In genomic region chr8:127890729-127891128, GRCm38 (mm10) we compare ENCODE assay signal across 19 mouse cellular contexts.
DNase-seq lines count a peak whose midpoint lies in the region; ATAC-seq and TF ChIP-seq lines count a peak whose summit lies in the region.
"Had no signal": no experiment of that assay in that cellular context is flagged by ENCODE, and none has a peak within 500 bp of the region (broad histone marks: within the 10 kb centered on the region; RNA-seq: fewer than 3 reads in every experiment).

No protein-coding gene starts in this region.

- DNase-seq in adrenal gland, postnatal 14 days: peak; percentile 7
- no peak for DNase-seq in adrenal gland, postnatal 10 days
- DNase-seq in NIH3T3 (ENCODE audit: low read depth): peak; percentile 14
- peak; percentile 63 for DNase-seq in embryo, embryonic 11 days
- DNase-seq in embryonic facial prominence, embryonic 14.5 days (ENCODE audit: low spot score): peak; percentile 48
- no peak for DNase-seq in left cerebral cortex, postnatal 4 days
- no peak for DNase-seq in cerebellum, adult 2 months
- no peak for DNase-seq in cerebellum, postnatal 14 days
- DNase-seq: cerebellum, adult 9-10 months; forebrain, postnatal 0 days; heart, postnatal 4 days; kidney, adult 2 months; kidney, postnatal 10 days; right cerebral cortex, postnatal 14 days; spleen, adult 18-20 months; thymus, postnatal 25 days had no signal

- peaks cover 5% of the 10 kb centered on the region; the same call in 1 of the 2 replicates for H3K4me1 ChIP-seq in embryonic facial prominence, embryonic 14.5 days (ENCODE audit: control insufficient read depth, insufficient read depth, low read length)
- H3K4me1 ChIP-seq in cerebellum, adult 2 months (ENCODE audit: control insufficient read depth, insufficient read depth, low read length): no peaks in the 10 kb centered on the region

- TF ChIP-seq CTCF in cerebellum, adult 2 months (IDR thresholded peaks at IDR 0.05; ENCODE audit: borderline replicate concordance, insufficient read depth, low read depth, low read length): no peak

- H3K4me2 ChIP-seq in embryonic facial prominence, embryonic 14.5 days (ENCODE audit: low read depth, low read length): no peak overlapping the region

- TF ChIP-seq POLR2A in cerebellum, adult 2 months (IDR thresholded peaks at IDR 0.05; ENCODE audit: borderline replicate concordance, insufficient read depth, low read length): no peak

- intact Hi-C loops in left cerebral cortex, postnatal 4 days (cut with DNase I): no loop called here

- 0 out of 2 replicates have a peak, but pooled peaks have one; percentile 30 for ATAC-seq in embryonic facial prominence, embryonic 14.5 days (ENCODE audit: low read depth)
- ATAC-seq: forebrain, postnatal 0 days; midbrain, embryonic 16.5 days had no signal

- H3K9me3 ChIP-seq in embryonic facial prominence, embryonic 14.5 days (ENCODE audit: control insufficient read depth, low read length): no peaks in the 10 kb centered on the region
- H3K9me3 ChIP-seq: heart, embryonic 10.5 days had no signal

- H3K27me3 ChIP-seq in embryonic facial prominence, embryonic 14.5 days (replicated peaks; ENCODE audit: control insufficient read depth, insufficient read depth, low read length): no peaks in the 10 kb centered on the region
- H3K27me3 ChIP-seq in cerebellum, adult 2 months (ENCODE audit: control insufficient read depth, insufficient read depth, low read length): no peaks in the 10 kb centered on the region

- H3K36me3 ChIP-seq in embryonic facial prominence, embryonic 14.5 days (ENCODE audit: control insufficient read depth, insufficient read depth, low read length): no peaks in the 10 kb centered on the region
- H3K36me3 ChIP-seq: heart, embryonic 10.5 days had no signal

- no peak overlapping the region for H3K27ac ChIP-seq in embryonic facial prominence, embryonic 14.5 days (replicated peaks; ENCODE audit: low read depth, low read length)
- no peak overlapping the region for H3K27ac ChIP-seq in cerebellum, adult 2 months (ENCODE audit: insufficient read depth, low read length)
- H3K27ac ChIP-seq: heart, embryonic 10.5 days; left cerebral cortex, adult 2 months had no signal

- no peak overlapping the region for H3K9ac ChIP-seq in embryonic facial prominence, embryonic 14.5 days (ENCODE audit: low read depth, low read length)
- H3K9ac ChIP-seq: forebrain, postnatal 0 days had no signal

- no peak overlapping the region for H3K4me3 ChIP-seq in embryonic facial prominence, embryonic 14.5 days (ENCODE audit: low read depth, low read length)
- no peak overlapping the region for H3K4me3 ChIP-seq in cerebellum, adult 2 months (replicated peaks; ENCODE audit: insufficient read depth, low read depth, low read length)
- H3K4me3 ChIP-seq: heart, embryonic 10.5 days; left cerebral cortex, adult 2 months had no signal

- WGBS in embryonic facial prominence, embryonic 14.5 days: 13% methylated on average over 6 of the region's 6 CpGs
- 85% methylated on average over 6 of the region's 6 CpGs for WGBS in cerebellum, adult 2 months

Comparison
In these comparisons a context has a peak if more than half of its experiments do, and no peak if none do; other contexts are left out.
1. DNase-seq: peak in adrenal gland, postnatal 14 days (single experiment), NIH3T3 (single experiment), embryo, embryonic 11 days (single experiment) and embryonic facial prominence, embryonic 14.5 days (single experiment); none in adrenal gland, postnatal 10 days (single experiment), left cerebral cortex, postnatal 4 days (single experiment), cerebellum, adult 2 months (0 of 2) and cerebellum, postnatal 14 days (0 of 2).